Mouse (Mus musculus) lung, postnatal 0 days (tissue): ENCODE measurements at regions not wholly inside any gene's neighbourhood (a gene's known extent, or its start where the extent isn't known, plus 50 kb on each side); places are given as distances from the start of the nearest gene placed in this dataset.

Experiments
- ATAC-seq: fragments of 200-750 bp; cut with Nextera tagmentation; 2 replicates; pipeline ENCODE4 v1.8.0; 2017; ENCODE audit warnings: moderate library complexity
- DNase-seq: peaks from one replicate; pipeline ENCODE4 v3.0.0-alpha.2; 2016; ENCODE audit warnings: low spot score
- H3K27ac ChIP-seq: fragments of 300-500 bp; sonication (generic); 2 replicates; pipeline ENCODE4 v1.5.1; 2014; ENCODE audit warnings: antibody characterized with exemption, mild to moderate bottlenecking, low read length, mixed read lengths
- H3K27me3 ChIP-seq: fragments of 300-500 bp; sonication (generic); replicated peaks from 2 replicates; pipeline ENCODE4 v1.6.1; 2014; ENCODE audit warnings: low read length, mixed read lengths; ENCODE audit not compliant: insufficient read depth
- H3K36me3 ChIP-seq: fragments of 300-500 bp; sonication (generic); 2 replicates; pipeline ENCODE4 v1.6.1; 2014; ENCODE audit warnings: low read length, mixed read lengths; ENCODE audit not compliant: insufficient read depth
- H3K4me1 ChIP-seq: fragments of 300-500 bp; sonication (generic); 2 replicates; pipeline ENCODE4 v1.6.1; 2014; ENCODE audit warnings: antibody characterized with exemption, low read depth, low read length, mixed read lengths; ENCODE audit not compliant: insufficient read depth
- H3K4me2 ChIP-seq: fragments of 300-500 bp; sonication (generic); replicated peaks from 2 replicates; pipeline ENCODE4 v1.6.1; 2014; ENCODE audit warnings: low read depth, mild to moderate bottlenecking, low read length, moderate library complexity, mixed read lengths
- H3K4me3 ChIP-seq: fragments of 300-500 bp; sonication (generic); 2 replicates; pipeline ENCODE4 v1.5.1; 2014; ENCODE audit warnings: low read depth, low read length
- H3K9ac ChIP-seq: fragments of 300-500 bp; sonication (generic); replicated peaks from 2 replicates; pipeline ENCODE4 v1.6.1; 2014; ENCODE audit warnings: low read depth, mild to moderate bottlenecking
- H3K9me3 ChIP-seq: fragments of 300-500 bp; sonication (generic); 2 replicates; pipeline ENCODE4 v1.6.1; 2016; ENCODE audit warnings: low read length, mixed read lengths
- CTCF ChIP-seq: IDR thresholded peaks from 2 replicates; pipeline ENCODE4 v1.5.1; 2016; ENCODE audit warnings: antibody characterized with exemption, mild to moderate bottlenecking
- EP300 ChIP-seq: IDR thresholded peaks from 2 replicates; pipeline ENCODE4 v1.6.1; 2016; ENCODE audit warnings: antibody characterized with exemption, mild to moderate bottlenecking, control low read depth
- WGBS: fragments of 180-500 bp; shearing (Covaris S2); extraction: QIAGEN DNeasy Blood & Tissue Kit; methylation state at CpG from one replicate; pipeline ENCODE4 v1.1.7; 2014; 5-methylcytosine and 5-hydroxymethylcytosine counted together

GRCm38 (mm10) chr13:16739563-16739962 is 727.9 kb downstream of the Inhba start:
- no peak for ATAC-seq
- no peak overlapping the region for H3K27ac ChIP-seq
- no peak overlapping the region for H3K4me2 ChIP-seq
- H3K27me3 ChIP-seq = no peaks in the 10 kb centered on the region
- TF ChIP-seq CTCF (no peak), EP300 (no peak)
- H3K9ac ChIP-seq = no peak overlapping the region
- WGBS = 74% methylated on average over 3 of the region's 3 CpGs
- H3K4me1 ChIP-seq = no peaks in the 10 kb centered on the region
- H3K36me3 ChIP-seq = no peaks in the 10 kb centered on the region
- H3K4me3 ChIP-seq = no peak overlapping the region
- H3K9me3 ChIP-seq = no peaks in the 10 kb centered on the region
- no peak for DNase-seq

DNA sequence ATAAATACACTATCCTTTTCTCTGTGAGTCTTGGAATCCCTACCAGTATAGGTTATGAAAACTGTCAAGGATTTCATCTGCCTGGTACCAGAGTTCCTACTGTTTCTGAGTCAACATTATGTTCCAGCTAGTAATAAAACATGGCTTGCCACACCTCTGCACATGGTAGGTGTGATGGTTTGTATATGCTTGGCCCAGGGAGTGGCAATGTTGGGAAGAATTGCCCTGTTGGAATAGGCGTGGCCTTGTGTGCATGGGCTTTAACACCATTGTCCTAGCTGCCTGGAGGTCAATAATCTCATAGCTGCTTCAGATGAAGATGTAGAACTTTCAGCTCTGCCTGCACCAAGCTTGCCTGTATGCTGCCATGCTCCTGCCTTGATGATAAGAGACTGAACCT is 732.6 kb downstream of the Inhba start:
- Histone ChIP-seq H3K36me3 (no peaks in the 10 kb centered on the region), H3K4me2 (no peak overlapping the region), H3K9ac (no peak overlapping the region), H3K27me3 (no peaks in the 10 kb centered on the region), H3K27ac (no peak overlapping the region), H3K9me3 (no peaks in the 10 kb centered on the region), H3K4me1 (no peaks in the 10 kb centered on the region), H3K4me3 (no peak overlapping the region)
- ATAC-seq = no peak
- no peak for DNase-seq
- 85% methylated on average over 1 of the region's 1 CpGs for WGBS
- no peak for TF ChIP-seq CTCF
- no peak for TF ChIP-seq EP300

GRCm38 (mm10) chr13:16745644-16746043 is 734.0 kb downstream of the Inhba start:
- no peak for DNase-seq
- H3K9me3 ChIP-seq = no peaks in the 10 kb centered on the region
- no peaks in the 10 kb centered on the region for H3K27me3 ChIP-seq
- 86% methylated on average over 1 of the region's 1 CpGs for WGBS
- no peak overlapping the region for H3K4me2 ChIP-seq
- H3K4me1 ChIP-seq = no peaks in the 10 kb centered on the region
- H3K36me3 ChIP-seq = no peaks in the 10 kb centered on the region
- no peak overlapping the region for H3K4me3 ChIP-seq
- ATAC-seq = no peak
- H3K9ac ChIP-seq = no peak overlapping the region
- no peak for TF ChIP-seq CTCF
- no peak for TF ChIP-seq EP300
- H3K27ac ChIP-seq = no peak overlapping the region

DNA sequence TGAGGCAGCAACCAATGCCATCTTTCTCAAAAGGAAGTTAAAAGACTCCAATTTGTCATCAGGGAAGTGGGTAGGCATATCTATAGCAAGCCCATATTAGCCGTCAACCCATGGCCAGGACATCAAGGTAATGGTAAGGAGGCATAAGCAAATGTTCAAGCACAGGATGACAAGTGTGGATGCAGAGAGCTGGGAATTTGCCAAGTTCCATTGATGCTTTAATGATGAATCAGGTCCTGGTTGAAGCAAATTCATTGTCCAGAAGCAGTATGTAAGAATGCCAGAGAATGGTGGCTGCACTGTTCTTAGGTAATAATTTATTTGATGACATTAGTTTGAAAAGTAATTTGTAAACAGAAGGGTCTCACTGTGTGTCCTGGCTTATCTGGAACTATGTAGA is 734.8 kb downstream of the Inhba start:
- Histone ChIP-seq H3K9ac (no peak overlapping the region), H3K4me3 (no peak overlapping the region), H3K4me2 (no peak overlapping the region), H3K36me3 (no peaks in the 10 kb centered on the region), H3K27me3 (no peaks in the 10 kb centered on the region), H3K27ac (no peak overlapping the region), H3K9me3 (no peaks in the 10 kb centered on the region), H3K4me1 (no peaks in the 10 kb centered on the region)
- TF ChIP-seq EP300 (no peak), CTCF (no peak)
- WGBS = 66% methylated on average over 1 of the region's 1 CpGs
- ATAC-seq (no peak), DNase-seq (no peak)

GRCm38 (mm10) chr13:16756264-16756663 is 744.6 kb downstream of the Inhba start:
- ATAC-seq = no peak
- no peaks in the 10 kb centered on the region for H3K9me3 ChIP-seq
- H3K9ac ChIP-seq = no peak overlapping the region
- TF ChIP-seq EP300 (no peak), CTCF (no peak)
- no peaks in the 10 kb centered on the region for H3K4me1 ChIP-seq
- no peak overlapping the region for H3K4me2 ChIP-seq
- no peaks in the 10 kb centered on the region for H3K27me3 ChIP-seq
- no peaks in the 10 kb centered on the region for H3K36me3 ChIP-seq
- no peak for DNase-seq
- 59% methylated on average over 3 of the region's 3 CpGs for WGBS
- H3K4me3 ChIP-seq = no peak overlapping the region
- no peak overlapping the region for H3K27ac ChIP-seq

GRCm38 (mm10) chr13:16760045-16760444 is 748.4 kb downstream of the Inhba start:
- H3K27ac ChIP-seq = no peak overlapping the region
- TF ChIP-seq EP300 (no peak), CTCF (no peak)
- H3K4me1 ChIP-seq = no peaks in the 10 kb centered on the region
- DNase-seq (no peak), ATAC-seq (no peak)
- no peaks in the 10 kb centered on the region for H3K9me3 ChIP-seq
- H3K36me3 ChIP-seq = no peaks in the 10 kb centered on the region
- no peaks in the 10 kb centered on the region for H3K27me3 ChIP-seq
- no peak overlapping the region for H3K4me3 ChIP-seq
- H3K4me2 ChIP-seq = no peak overlapping the region
- H3K9ac ChIP-seq = no peak overlapping the region

GRCm38 (mm10) chr13:16761415-16761814 is 749.8 kb downstream of the Inhba start:
- no peaks in the 10 kb centered on the region for H3K36me3 ChIP-seq
- H3K4me3 ChIP-seq = no peak overlapping the region
- H3K9ac ChIP-seq = no peak overlapping the region
- no peak overlapping the region for H3K4me2 ChIP-seq
- DNase-seq (peak; percentile 55), ATAC-seq (peak; percentile 69)
- H3K4me1 ChIP-seq = no peaks in the 10 kb centered on the region
- no peak overlapping the region for H3K27ac ChIP-seq
- TF ChIP-seq EP300 (no peak), CTCF (no peak)
- H3K9me3 ChIP-seq = no peaks in the 10 kb centered on the region
- WGBS = 50% methylated on average over 4 of the region's 4 CpGs
- H3K27me3 ChIP-seq = no peaks in the 10 kb centered on the region
